In genomic region chr4:123327630-123328029, GRCm38 (mm10) we compare ENCODE assay signal across 26 mouse cellular contexts. TPM values are rescaled to one million over a fixed set of nuclear protein-coding genes. Genes with fewer than 3 reads are reported as not detected.
DNase-seq lines count a peak whose midpoint lies in the region; ATAC-seq and TF ChIP-seq lines count a peak whose summit lies in the region.
"Had no signal": no experiment of that assay in that cellular context is flagged by ENCODE, and none has a peak within 500 bp of the region (broad histone marks: within the 10 kb centered on the region; RNA-seq: fewer than 3 reads in every experiment).

No protein-coding gene starts in this region.

- TF ChIP-seq EP300 in heart, postnatal 0 days (IDR thresholded peaks at IDR 0.05; ENCODE audit: low read depth), result no peak

- no peak overlapping the region for H3K4me3 ChIP-seq in heart, postnatal 0 days (ENCODE audit: low read depth, low read length)
- peak overlapping the region; percentile 24 for H3K4me3 ChIP-seq in megakaryocyte, embryonic 14.5 days (replicated peaks)
- no peak overlapping the region for H3K4me3 ChIP-seq in midbrain, embryonic 16.5 days (ENCODE audit: low read depth, low read length)

- H3K4me1 ChIP-seq in heart, postnatal 0 days (ENCODE audit: control insufficient read depth, insufficient read depth), result peaks cover 5% of the 10 kb centered on the region; the same call in 1 of the 2 replicates
- peaks cover 88% of the 10 kb centered on the region for H3K4me1 ChIP-seq in megakaryocyte, embryonic 14.5 days
- H3K4me1 ChIP-seq in midbrain, embryonic 16.5 days (ENCODE audit: control insufficient read depth, insufficient read depth, low read length), result no peaks in the 10 kb centered on the region

- no peak for TF ChIP-seq CTCF in heart, postnatal 0 days (IDR thresholded peaks at IDR 0.05; ENCODE audit: low read depth)

- H3K27me3 ChIP-seq in heart, postnatal 0 days (ENCODE audit: control insufficient read depth, insufficient read depth, low read length), result peaks cover 10% of the 10 kb centered on the region; the same call in 1 of the 2 replicates
- no peaks in the 10 kb centered on the region for H3K27me3 ChIP-seq in megakaryocyte, embryonic 14.5 days (replicated peaks)
- H3K27me3 ChIP-seq in midbrain, embryonic 16.5 days (ENCODE audit: control insufficient read depth, insufficient read depth, low read depth, low read length), result peaks cover 3% of the 10 kb centered on the region; the same call in 1 of the 2 replicates
- H3K27me3 ChIP-seq: CH12.LX, Patski had no signal

- DNase-seq in gastrocnemius, adult 18-20 months (ENCODE audit: low spot score), result peak; percentile 34
- DNase-seq in gastrocnemius, postnatal 36 days, result no peak
- DNase-seq in heart, postnatal 0 days (ENCODE audit: low spot score), result peak; percentile 56
- no peak for DNase-seq in heart, adult 18-20 months
- DNase-seq in 416B (ENCODE audit: low read depth), result peak; percentile 30
- DNase-seq: adrenal gland, adult 2 months; adrenal gland, adult 8-10 months; adrenal gland, postnatal 10 days; adrenal gland, postnatal 14 days; adrenal gland, postnatal 25 days; adrenal gland, postnatal 36 days; B cell, adult 2 months; cerebellum, adult 11 months; cerebellum, adult 11-12 months; cerebellum, adult 18-20 months had no signal

- ATAC-seq in heart, postnatal 0 days (ENCODE audit: insufficient read depth, low read depth), result peak; percentile 53; the same call in 1 of the 2 replicates
- ATAC-seq in megakaryocyte, adult 5-6 weeks (ENCODE audit: poor library complexity, severe bottlenecking), result no peak
- ATAC-seq in midbrain, embryonic 16.5 days, result no peak
- ATAC-seq: activated CD4-positive, CD25-positive, alpha-beta regulatory T cell, adult 4 months; CD4-positive, CD25-positive, alpha-beta regulatory T cell, adult 4 months; Patski had no signal

- H3K27ac ChIP-seq in heart, postnatal 0 days (ENCODE audit: low read depth), result no peak overlapping the region
- no peak overlapping the region for H3K27ac ChIP-seq in midbrain, embryonic 16.5 days (ENCODE audit: low read length)

- no peaks in the 10 kb centered on the region for H3K36me3 ChIP-seq in heart, postnatal 0 days (replicated peaks; ENCODE audit: control insufficient read depth, insufficient read depth, low read length)
- peaks cover 16% of the 10 kb centered on the region for H3K36me3 ChIP-seq in megakaryocyte, embryonic 14.5 days (replicated peaks; ENCODE audit: low read length)
- no peaks in the 10 kb centered on the region for H3K36me3 ChIP-seq in midbrain, embryonic 16.5 days (ENCODE audit: control insufficient read depth, insufficient read depth, low read length)
- H3K36me3 ChIP-seq: G1E had no signal

- intact Hi-C loops in gastrocnemius, postnatal 36 days (cut with DNase I), result no loop called here

- H3K4me2 ChIP-seq in heart, postnatal 0 days (ENCODE audit: low read depth, low read length), result no peak overlapping the region
- H3K4me2 ChIP-seq in midbrain, embryonic 16.5 days (ENCODE audit: low read length), result no peak overlapping the region

- 42% methylated on average over 3 of the region's 3 CpGs for WGBS in heart, postnatal 0 days
- WGBS in midbrain, embryonic 16.5 days, result 50% methylated on average over 3 of the region's 3 CpGs

- H3K9me3 ChIP-seq in heart, postnatal 0 days (replicated peaks; ENCODE audit: control insufficient read depth, low read length), result no peaks in the 10 kb centered on the region
- peaks cover 12% of the 10 kb centered on the region for H3K9me3 ChIP-seq in megakaryocyte, embryonic 14.5 days
- H3K9me3 ChIP-seq in midbrain, embryonic 16.5 days (replicated peaks; ENCODE audit: control insufficient read depth, low read length, poor library complexity, severe bottlenecking), result no peaks in the 10 kb centered on the region

- H3K9ac ChIP-seq in heart, postnatal 0 days (replicated peaks; ENCODE audit: low read depth, low read length), result no peak overlapping the region
- no peak overlapping the region for H3K9ac ChIP-seq in midbrain, embryonic 16.5 days (ENCODE audit: low read depth, low read length)

RNA-seq across cellular contexts. Expression of gene Oxct2a, which starts 4.2 kb away (rescaled TPM):
- under 1 TPM in 1 of 2 experiments, not detected in 1; 0.25 TPM for total RNA-seq in gastrocnemius, adult 18-20 months (2021)
- under 1 TPM; 0.15 to 0.23 TPM for total RNA-seq in gastrocnemius, postnatal 36 days (2021)
- total RNA-seq in heart, postnatal 0 days (2014; rRNA removed; ENCODE audit: low replicate concordance), result not detected in 2 replicates
- polyA plus RNA-seq in heart, postnatal 0 days (2015; fragmentation: Nextera tagmentation; extraction: Ambion mirVana), result not detected in 2 replicates
- not detected for total RNA-seq in heart, adult 18-20 months (2021)
- polyA plus RNA-seq in megakaryocyte, embryonic 14.5 days (2012; ENCODE audit: insufficient read depth, low replicate concordance), result 0.56 TPM in 1 of 2 replicates, not detected in the other
- not detected in 2 replicates for total RNA-seq in megakaryocyte, adult 5-6 weeks (2015)
- not detected in 2 replicates for total RNA-seq in megakaryocyte, adult 5-6 weeks (2017)
- 0.15 TPM in 1 of 2 replicates, not detected in the other for polyA plus RNA-seq in midbrain, embryonic 16.5 days (2015; fragmentation: Nextera tagmentation; extraction: Ambion mirVana)
- total RNA-seq: adrenal gland, adult 18-20 months; adrenal gland, adult 2 months; adrenal gland, adult 8-10 months; adrenal gland, postnatal 14 days; adrenal gland, postnatal 25 days; adrenal gland, postnatal 36 days; adrenal gland, postnatal 4 days; MEL had no signal
- polyA plus RNA-seq: activated CD4-positive, CD25-positive, alpha-beta regulatory T cell, adult 4 months; adrenal gland, adult 2 months; CD4-positive, CD25-positive, alpha-beta regulatory T cell, adult 4 months; G1E; Patski had no signal

RNA-seq across cellular contexts. Expression of gene Bmp8a, which starts 15.4 kb away (rescaled TPM):
- under 1 TPM; 0.50 to 0.78 TPM for total RNA-seq in gastrocnemius, adult 18-20 months (2021)
- 1 to 10 TPM in 1 of 2 experiments, under 1 TPM in 1; 0.38 to 1.6 TPM for total RNA-seq in gastrocnemius, postnatal 36 days (2021)
- total RNA-seq in heart, postnatal 0 days (2014; rRNA removed; ENCODE audit: low replicate concordance), result not detected in 2 replicates
- polyA plus RNA-seq in heart, postnatal 0 days (2015; fragmentation: Nextera tagmentation; extraction: Ambion mirVana), result not detected in 2 replicates
- total RNA-seq in heart, adult 18-20 months (2021), result not detected
- polyA plus RNA-seq in megakaryocyte, embryonic 14.5 days (2012; ENCODE audit: insufficient read depth, low replicate concordance), result 5.1 and 11.5 TPM in 2 replicates
- total RNA-seq in megakaryocyte, adult 5-6 weeks (2015), result not detected in 2 replicates
- total RNA-seq in megakaryocyte, adult 5-6 weeks (2017), result not detected in 2 replicates
- 0.21 TPM in 1 of 2 replicates, not detected in the other for polyA plus RNA-seq in midbrain, embryonic 16.5 days (2015; fragmentation: Nextera tagmentation; extraction: Ambion mirVana)
- total RNA-seq: adrenal gland, adult 18-20 months; adrenal gland, postnatal 14 days; adrenal gland, postnatal 25 days; adrenal gland, postnatal 4 days had no signal
- polyA plus RNA-seq: activated CD4-positive, CD25-positive, alpha-beta regulatory T cell, adult 4 months; CD4-positive, CD25-positive, alpha-beta regulatory T cell, adult 4 months; Patski had no signal

Comparison
In these comparisons a context has a peak if more than half of its experiments do, and no peak if none do; other contexts are left out.
1. DNase-seq: peak in gastrocnemius, adult 18-20 months (single experiment), heart, postnatal 0 days (single experiment) and 416B (single experiment); none in gastrocnemius, postnatal 36 days (0 of 2) and heart, adult 18-20 months (0 of 2).